Mouse (Mus musculus): ENCODE measurements at regions not wholly inside any gene's neighbourhood (a gene's known extent, or its start where the extent isn't known, plus 50 kb on each side); places are given as distances from the start of the nearest gene placed in this dataset.

GRCm38 (mm10) chr6:117617951-117618350 lies 223.0 kb upstream of the Zfp637 start:
- no peak for DNase-seq

GRCm38 (mm10) chr6:117619606-117620005 lies 221.4 kb upstream of the Zfp637 start:
- DNase-seq = no peak

GRCm38 (mm10) chr6:117622446-117622845 lies 218.5 kb upstream of the Zfp637 start:
- no peak for DNase-seq

- no peak for DNase-seq
Measured at GRCm38 (mm10) chr6:117622946-117623345, 218.0 kb upstream of the Zfp637 start.

- no peak for DNase-seq
Measured at GRCm38 (mm10) chr6:117625716-117626115, 215.3 kb upstream of the Zfp637 start.

- DNase-seq = no peak
Measured at GRCm38 (mm10) chr6:117627461-117627860, 213.5 kb upstream of the Zfp637 start.

- no peak for DNase-seq
Measured at GRCm38 (mm10) chr6:117646628-117647027, 194.4 kb upstream of the Zfp637 start.

- no peak for DNase-seq
Measured at GRCm38 (mm10) chr6:117650541-117650940, 190.4 kb upstream of the Zfp637 start.

- DNase-seq = no peak
Measured at GRCm38 (mm10) chr6:117651551-117651950, 189.4 kb upstream of the Zfp637 start.

- DNase-seq = no peak
Measured at GRCm38 (mm10) chr6:117652012-117652411, 189.0 kb upstream of the Zfp637 start.

GRCm38 (mm10) chr6:117652917-117653316 lies 188.1 kb upstream of the Zfp637 start:
- DNase-seq = peak; percentile 33

GRCm38 (mm10) chr6:117653886-117654425 lies 187.0 kb upstream of the Zfp637 start:
- DNase-seq = no peak

GRCm38 (mm10) chr6:117655986-117656385 lies 185.0 kb upstream of the Zfp637 start:
- no peak for DNase-seq

- DNase-seq = no peak
Measured at GRCm38 (mm10) chr6:117660576-117660975, 180.4 kb upstream of the Zfp637 start.

GRCm38 (mm10) chr6:117662635-117663034 lies 178.3 kb upstream of the Zfp637 start:
- DNase-seq = no peak

GRCm38 (mm10) chr6:117670337-117670736 lies 170.6 kb upstream of the Zfp637 start:
- DNase-seq = no peak

GRCm38 (mm10) chr6:117670792-117671525 lies 170.0 kb upstream of the Zfp637 start:
- DNase-seq = no peak

GRCm38 (mm10) chr6:117675059-117675800 lies 165.8 kb upstream of the Zfp637 start:
- DNase-seq = peak; percentile 37

- no peak for DNase-seq
Measured at GRCm38 (mm10) chr6:117676064-117676821, 164.7 kb upstream of the Zfp637 start.

GRCm38 (mm10) chr6:117677062-117677461 lies 163.9 kb upstream of the Zfp637 start:
- DNase-seq = no peak

- no peak for DNase-seq
Measured at GRCm38 (mm10) chr6:117677821-117678220, 163.2 kb upstream of the Zfp637 start.

GRCm38 (mm10) chr6:117678276-117678675 lies 162.7 kb upstream of the Zfp637 start:
- DNase-seq = no peak

GRCm38 (mm10) chr6:117678877-117679276 lies 162.1 kb upstream of the Zfp637 start:
- no peak for DNase-seq

Data from gastrocnemius, postnatal 10 days (tissue).